Mouse (Mus musculus): ENCODE measurements around the gene Slc9a4.

Slc9a4 gene

DNA sequence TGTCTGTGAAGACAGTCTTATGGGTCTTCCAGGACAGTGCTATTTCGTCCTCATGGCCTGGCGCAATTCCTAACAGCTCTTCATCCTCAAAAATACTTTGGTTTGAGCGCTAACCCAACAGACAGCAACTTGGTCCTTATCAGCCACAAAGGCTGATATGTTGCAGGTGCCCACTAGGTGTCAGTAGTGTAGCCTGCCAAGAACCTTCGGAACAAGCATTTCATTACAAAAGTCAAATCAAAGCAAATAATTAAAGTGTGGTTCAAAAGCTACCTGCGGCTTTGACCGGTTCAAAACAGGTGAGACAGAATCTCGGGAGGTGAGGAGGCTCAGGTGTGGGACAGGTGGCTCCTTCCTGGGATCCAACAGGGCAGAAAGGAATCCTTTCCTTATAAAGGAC is at the start of gene Slc9a4:
Gene Slc9a4, plus strand, starts transcription at position 298 of the 400 bp plus-strand sequence.
- DNase-seq = peak; percentile 26

DNA sequence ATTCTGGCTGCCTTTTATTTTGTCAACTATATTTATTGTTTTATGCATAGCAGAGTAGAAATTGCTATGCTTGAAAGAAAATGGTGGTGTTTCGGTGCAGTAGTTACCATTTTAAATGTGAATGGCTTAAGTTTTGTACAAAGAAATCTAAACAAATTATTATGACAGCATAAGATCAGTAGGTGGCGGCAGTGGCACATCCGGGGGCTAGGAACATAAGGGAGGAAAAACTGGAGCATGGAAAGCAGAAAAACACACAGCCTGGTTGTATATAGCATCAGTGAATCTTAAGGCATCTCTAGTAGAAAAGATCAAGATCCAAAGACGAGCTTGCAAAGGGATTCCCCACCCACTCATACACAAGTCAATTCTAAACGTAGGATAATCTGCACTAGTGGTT is 42.3 kb upstream of the Slc9a4 start:
- no peak for DNase-seq

DNA sequence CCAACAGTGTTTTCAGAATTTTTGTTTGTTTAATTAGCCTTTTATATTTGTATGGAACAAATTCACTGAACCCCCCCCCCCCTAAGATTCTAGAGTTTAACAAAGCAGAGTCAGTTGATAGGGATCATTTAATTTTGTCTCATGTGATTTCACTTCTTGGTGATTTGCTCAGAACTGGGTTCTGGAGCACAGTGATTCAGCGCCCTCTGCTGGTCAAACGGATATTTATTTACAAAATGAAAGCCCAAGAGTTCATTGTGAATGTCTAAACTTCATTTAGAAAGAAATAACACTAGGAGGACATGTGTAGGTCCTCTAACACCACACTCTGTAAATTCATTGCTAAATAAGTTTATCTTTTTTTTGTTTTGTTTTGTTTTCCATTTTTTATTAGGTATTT is 35.2 kb upstream of the Slc9a4 start:
- DNase-seq = peak; percentile 73

DNA sequence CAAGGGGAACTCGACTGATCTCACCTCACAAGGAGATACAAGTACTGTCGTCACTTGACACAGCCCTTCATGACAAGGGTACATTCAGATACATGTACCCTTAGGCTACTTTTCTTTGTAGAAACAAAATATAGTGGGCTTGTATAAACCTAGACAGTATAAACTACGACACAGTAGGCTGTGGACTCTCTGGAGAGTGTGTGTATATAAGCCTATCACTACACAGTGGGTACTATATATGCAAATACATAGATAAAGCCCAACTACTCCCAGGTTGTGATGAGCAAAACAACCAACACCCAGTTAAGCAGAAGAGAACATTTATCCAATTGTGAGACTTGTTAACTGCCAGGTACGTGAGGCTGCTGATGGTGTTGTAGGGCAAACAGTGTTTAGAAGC is 33.2 kb upstream of the Slc9a4 start:
- no peak for DNase-seq

DNA sequence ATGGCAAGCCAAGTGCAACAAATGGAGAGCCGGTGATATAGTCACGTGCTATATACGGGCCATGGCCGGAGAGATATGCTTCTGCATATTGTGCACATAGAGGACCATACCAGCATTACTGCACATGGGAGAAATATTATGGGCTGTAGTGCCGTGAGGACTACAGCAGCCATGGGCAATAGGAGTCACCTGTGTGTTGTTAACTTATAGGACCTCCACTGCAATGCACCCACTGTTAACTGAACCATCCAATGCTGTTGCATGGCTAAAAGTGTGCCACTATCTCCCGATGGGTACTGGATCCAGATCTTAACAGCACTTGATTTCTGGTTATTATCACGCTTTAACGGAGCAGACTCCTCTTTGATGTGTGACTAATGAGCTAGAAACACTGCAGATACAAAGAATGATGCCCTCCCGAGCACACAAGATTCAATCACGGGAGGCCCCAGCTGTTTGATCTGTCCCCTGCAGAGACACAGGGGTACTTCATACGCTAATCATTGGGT is 32.8 kb upstream of the Slc9a4 start:
- no peak for DNase-seq

DNA sequence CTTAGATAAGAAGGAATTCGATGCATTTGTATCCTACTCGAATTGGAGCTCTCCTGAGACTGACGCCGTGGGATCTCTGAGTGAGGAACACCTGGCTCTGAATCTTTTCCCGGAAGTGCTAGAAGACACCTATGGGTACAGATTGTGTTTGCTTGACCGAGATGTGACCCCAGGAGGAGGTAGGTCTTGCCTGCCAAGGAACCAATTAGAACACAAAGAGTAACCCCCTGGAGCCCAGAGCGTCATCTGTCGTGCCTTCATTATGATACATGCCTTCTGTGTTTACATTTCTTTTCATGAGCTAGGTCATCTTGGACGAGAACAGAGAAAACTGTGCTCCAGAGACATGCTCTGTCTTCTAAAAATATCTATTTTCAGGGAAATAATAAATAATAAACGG is 32.1 kb upstream of the Slc9a4 start:
- DNase-seq = no peak

DNA sequence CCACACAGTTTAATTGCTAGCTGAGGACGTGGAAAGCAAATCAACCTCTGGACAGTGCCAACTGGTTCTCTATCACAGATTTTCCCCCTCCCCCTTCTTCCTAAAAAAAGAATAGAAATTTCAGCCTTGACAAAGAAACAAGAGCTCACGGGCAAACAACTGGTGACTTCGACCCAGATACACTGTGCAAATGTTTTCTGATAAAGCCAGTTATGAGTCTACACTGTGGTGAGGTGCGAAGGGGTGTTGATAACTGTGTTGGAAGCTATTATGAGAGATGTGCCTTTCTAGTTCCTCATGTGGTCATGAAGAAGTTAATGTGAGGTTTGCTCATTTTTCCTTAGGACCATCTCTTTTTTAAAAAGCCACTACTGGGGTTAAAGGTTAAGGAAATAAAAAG is 10.5 kb upstream of the Slc9a4 start:
- DNase-seq = no peak

DNA sequence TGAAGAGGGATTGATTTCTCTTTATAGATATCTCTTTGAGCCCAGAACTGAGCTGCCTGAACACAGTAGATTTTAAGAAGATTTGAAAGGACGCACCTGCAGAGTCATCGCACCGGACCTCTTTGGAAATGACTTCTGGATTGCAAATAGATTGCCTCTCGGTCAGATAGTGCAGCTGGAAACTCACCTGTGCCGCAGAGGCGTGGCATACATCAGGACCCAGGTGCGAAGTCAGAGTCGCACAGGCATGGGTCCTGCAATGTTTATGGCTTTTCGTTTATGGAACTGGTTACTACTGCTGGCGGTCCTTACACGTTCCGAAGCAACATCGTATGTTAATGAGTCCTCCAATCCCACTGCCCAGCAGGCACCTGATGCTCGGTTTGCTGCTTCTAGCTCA is 388 bp downstream of the Slc9a4 start:
- DNase-seq = no peak

DNA sequence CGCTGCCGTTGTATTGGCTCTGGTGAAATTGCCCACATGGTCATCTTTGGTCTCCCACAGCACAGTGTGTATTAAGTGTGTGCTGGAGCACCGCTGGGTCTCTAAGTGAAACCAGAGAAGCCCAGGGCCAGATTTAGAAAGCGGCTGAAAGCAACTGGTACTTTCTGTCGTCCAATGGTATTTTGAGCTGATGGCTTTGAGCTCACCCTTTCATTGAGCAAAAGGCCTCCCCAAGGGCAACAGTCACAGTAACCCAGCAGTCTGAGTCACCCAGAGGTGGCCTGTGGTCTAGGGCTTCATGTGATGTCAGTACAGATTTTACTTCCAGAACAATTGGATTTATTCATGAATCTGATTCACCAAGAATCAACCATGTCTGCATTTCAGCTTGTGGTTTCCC is 6.9 kb downstream of the Slc9a4 start:
- DNase-seq = no peak

DNA sequence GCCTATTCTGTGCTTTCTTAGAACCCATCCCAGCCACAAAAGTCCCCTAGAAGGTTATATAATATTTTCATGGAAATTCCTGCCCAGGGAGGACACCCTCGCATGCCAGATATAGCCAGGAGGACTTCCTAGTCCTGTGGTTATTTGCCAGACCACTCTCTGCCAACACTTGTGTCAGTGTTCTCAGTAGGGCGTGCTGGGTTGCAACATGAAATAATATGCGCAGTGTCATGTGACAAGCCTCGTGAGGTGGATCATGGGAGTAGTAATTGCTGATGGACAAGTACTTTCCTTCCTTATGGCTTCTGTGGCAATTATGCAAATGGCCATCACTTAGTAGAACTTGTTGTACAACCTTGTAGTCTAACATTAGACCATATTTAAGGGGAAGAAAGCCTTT is 11.1 kb downstream of the Slc9a4 start:
- DNase-seq = no peak

DNA sequence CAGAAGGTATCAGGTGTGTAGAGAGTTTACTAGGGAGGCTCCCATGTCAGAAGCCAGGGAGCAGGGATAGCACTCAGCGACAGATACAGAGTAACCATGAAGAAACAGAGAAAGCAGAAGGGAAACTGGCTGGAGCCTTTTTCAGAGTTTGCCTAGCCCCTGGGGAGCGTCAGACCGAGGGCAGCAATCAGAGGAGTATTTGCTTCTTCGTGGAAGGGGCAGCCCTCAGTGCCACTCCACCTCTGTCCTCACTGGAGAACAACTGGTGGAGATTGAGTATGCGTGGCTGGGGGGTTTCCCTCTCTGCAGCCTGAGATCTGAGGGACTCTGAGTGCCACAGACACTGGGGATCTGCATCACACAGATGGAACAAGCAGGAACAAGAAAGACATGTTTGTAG is 17.9 kb downstream of the Slc9a4 start:
- no peak for DNase-seq

DNA sequence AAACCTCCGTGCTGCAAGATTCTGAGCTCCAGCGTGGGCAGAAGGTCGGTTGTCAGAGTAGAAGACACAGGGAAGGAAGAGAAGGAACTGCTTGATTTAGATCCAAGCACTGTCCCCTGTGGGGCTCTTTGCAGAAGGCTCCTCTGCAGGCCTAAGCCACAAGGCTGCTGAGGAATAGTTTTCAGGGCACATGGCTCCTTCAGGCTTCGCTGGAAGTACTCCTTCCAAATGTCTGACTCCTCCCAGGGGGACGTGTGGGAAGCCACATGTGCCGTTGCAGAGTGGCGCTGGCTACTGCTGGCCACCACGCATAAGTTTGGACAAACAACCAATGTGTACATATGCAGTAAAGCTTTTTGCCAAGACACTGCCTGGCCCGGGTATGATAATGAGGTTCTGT is 19.8 kb downstream of the Slc9a4 start:
- peak; percentile 5 for DNase-seq

DNA sequence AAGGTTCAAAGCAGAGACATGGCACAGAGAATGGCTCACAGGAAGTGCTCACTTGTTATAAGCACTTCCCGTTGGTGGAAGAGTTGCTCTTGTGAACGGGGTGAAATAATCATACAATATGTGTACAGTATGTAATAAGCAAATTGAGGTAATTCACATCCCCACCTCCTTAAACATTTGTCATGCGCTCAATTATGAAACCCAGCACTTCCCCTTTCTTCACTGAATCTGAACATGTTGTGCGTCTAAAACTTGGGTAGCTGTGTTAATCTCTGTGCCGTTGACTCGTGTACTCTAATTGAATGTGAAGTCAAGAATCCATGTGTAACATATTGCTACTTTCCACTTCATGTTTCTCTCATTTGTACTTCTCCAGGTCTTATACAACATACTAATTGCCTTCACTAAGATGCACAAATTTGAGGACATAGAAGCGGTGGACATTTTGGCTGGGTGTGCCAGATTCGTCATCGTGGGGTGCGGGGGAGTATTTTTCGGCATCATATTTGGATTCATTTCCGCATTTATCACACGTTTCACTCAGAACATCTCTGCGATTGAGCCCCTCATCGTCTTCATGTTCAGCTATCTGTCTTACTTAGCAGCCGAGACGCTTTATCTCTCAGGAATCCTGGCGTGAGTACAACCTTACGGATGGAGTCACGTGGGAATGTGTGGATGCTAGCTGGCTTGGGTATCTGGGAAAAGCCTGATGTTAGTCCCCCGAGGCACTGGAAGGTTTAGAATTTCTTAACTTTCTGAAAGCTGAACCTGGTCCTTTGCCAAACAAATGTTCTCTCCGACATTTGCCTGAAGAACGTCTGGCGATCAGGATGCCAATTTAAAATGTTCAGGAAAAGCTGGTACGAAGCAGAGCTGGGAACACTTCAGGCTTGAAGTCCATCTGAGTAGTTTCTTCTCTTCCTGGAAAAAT is 20.8 kb downstream of the Slc9a4 start:
- DNase-seq = peak; percentile 64

DNA sequence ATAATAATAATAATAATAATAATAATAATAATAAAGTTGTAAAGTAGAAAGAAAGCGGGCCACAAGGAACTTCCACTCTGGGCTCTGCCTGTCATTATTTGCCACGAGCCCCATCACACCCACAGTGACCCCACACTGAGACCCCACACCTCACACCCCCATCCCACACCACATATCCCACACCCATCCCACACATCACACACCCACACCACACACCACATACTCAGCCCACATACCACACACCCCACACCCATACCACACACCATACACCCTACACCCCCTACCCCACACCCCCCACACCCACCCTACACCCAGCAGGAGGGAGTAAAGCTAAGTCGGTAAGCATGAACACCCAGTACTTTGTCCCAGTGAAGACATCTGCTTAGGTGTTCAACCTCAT is 21.6 kb downstream of the Slc9a4 start:
- DNase-seq = no peak

DNA sequence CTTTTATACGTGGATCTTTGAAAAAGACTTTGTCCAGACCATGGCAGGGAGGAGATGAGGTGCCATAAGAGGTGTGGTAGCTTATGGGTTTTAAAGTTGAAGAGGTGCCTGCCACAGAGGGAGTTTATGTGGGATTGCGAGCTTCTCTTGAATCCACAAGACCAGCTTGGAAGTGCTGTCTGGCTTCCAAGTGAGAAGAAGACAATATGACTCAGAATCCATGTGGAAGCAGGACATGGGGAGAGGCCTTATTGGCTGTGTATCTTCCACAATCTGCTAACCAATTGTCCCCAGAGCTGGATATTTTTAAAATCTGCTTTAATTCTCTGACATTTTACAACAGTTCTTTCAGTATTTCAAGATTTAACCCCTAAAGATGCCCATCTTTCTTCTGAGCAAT is 33.3 kb downstream of the Slc9a4 start:
- no peak for DNase-seq

DNA sequence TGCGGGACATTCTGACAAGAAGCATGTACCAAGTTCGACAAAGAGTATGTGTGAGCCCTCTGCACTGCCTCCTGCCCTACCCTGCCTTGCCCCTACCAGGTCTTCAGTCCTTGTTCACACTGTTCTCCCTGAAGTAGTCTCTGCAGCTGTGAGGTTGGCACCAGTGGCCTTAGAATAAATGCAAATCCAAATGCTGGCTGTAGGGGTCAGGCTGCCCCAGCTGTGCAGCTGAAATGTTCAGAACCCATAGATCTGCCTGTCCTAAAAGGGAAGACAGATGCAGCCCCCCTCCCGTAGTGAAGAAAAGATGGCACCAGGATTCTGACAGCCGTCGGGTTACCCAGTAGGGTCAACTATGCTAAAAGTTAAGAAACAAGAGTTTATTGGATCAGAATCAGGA is 39.2 kb downstream of the Slc9a4 start:
- no peak for DNase-seq

DNA sequence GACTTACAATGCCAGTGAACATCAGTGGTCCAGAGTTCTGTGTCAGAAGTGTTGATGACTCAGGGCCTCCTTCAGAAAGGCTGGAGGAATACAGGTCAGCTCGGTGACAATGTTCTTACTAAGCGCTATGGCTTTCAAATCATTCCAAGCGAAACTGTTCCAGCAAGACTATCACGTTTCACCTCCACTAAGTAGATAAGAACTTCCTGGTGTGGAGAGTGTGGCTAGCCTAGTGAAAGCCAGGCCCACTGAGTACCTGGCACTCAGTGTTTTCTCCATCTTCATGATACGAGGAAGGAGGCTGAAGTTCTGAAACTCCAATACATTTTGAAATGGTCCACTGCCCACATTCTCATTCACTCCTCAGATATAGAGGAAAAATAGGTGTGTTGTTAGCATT is 40.0 kb downstream of the Slc9a4 start:
- DNase-seq = no peak

DNA sequence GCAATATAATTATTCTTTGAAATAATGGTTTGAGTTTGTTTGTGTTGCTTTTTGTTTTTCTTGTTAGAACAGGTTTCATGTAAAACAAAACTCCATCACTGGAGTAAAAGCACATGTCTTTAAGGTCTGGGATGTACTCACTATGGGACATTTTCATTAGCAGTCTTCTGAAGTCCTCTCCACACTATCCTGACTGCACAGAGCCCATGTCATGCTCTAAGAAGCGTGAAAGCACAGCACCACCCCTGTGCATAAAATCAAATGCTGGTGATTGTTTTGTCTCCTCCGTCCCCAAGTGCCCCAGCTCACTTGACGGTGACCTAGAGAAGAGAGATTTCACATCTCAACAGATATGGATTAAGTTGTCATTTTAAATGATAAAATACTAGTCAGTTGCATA is 45.1 kb downstream of the Slc9a4 start:
- no peak for DNase-seq

DNA sequence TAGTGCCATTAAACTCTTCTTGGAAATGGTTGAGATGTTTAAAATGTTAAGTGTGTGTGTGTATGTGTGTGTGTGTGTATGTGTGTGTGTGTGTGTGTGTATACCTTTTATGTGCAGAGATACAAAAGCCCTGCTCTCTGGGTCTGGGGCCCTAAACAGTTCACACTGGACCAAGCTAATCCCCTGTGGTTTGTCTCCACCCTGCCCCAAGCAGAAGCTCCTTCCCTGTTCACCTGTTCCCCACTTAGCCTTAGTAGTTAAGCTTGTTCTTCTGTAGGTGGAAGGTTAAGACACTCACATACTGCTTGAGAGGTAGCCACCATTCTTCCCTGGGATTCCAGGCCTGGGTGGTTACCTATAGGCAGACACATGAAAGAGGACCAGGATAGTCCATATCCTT is 47.1 kb downstream of the Slc9a4 start:
- no peak for DNase-seq

DNA sequence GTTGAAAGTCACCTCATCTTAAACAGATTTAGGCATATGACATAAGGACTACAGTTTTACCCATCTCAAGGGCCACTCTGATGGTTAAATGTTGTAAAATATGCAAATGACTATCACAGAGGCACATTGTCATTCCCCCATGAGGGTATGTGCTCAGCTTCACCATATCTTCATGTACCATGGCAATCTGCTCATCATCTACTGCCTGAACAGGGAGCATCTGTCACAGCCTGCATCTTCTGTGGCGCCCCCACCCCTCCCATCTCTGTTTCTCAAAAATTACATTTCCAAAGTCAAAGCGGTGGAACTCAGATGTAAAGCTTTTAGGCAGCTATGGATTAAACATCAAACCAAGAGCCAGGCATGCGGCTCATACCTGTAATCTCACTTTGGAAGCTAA is 48.6 kb downstream of the Slc9a4 start:
- DNase-seq = no peak

DNA sequence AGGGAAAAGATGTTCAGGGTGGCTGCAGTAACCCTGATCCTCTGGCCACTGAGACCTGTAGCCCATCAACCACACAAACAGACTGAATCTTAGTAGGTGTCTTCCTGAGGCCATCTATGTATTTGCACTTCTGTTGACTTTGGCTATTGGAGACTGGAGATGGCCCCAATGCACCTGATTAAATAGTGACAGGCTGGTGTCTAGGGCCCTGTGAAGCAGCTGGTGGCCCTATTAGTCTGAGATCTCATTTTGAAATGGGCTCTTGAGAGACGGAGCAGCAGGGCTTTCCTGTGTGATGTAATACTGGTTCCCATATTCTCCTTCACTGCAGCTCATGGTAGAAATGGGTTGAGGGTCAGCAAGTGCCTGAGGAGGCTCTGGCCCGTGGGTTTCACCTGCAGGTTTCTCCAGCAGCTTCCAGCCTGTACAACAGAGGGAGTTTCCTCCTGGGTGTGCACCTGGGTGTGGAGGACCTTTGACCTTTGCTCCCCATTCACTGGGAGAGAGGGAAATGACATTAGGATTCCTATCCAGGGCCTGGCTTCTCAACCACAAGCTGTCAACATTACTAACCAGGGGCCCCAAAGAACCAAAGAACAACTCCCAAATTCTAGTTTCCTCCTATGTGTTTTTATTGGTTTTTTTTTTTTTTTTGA is 52.7 kb downstream of the Slc9a4 start:
- DNase-seq = no peak

DNA sequence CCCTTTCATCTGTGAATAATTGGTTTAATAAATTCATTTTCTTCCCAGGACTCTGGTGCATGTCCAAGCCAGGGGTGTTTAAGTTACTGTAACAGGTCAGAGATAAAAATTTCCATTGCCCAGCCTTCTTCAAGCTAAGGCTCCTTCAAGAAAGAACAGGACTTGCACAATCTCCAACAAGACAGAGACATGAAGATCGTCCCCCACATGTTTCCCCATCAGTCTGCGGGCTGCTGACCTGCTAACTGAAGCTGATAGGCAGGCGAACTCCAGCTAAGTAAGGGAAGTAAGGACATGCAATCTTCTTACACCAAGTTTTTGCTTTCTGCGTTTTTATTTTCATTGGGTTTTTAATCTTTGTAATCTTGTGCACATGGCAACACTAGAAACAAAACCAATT is 54.7 kb downstream of the Slc9a4 start:
- DNase-seq = no peak

DNA sequence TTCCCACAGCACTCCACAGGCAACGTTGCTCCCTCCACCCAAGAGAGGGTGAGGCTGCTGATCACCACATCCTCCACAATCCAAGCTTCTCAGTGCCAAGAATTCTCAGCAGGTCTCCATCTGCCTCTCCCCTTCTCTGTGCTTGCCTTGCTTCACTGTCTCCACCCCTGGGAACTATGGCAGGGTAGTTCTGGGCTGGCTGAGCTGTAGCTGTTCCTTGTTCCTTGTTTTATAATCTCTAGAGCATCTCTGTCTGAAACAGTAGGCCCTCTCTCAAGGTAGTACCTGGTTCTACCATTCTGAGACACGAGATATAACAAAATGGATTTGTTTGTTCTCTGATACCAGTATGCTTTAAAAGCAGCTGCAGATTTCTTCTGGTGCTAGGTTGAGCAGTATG is 68.4 kb downstream of the Slc9a4 start:
- no peak for DNase-seq

DNA sequence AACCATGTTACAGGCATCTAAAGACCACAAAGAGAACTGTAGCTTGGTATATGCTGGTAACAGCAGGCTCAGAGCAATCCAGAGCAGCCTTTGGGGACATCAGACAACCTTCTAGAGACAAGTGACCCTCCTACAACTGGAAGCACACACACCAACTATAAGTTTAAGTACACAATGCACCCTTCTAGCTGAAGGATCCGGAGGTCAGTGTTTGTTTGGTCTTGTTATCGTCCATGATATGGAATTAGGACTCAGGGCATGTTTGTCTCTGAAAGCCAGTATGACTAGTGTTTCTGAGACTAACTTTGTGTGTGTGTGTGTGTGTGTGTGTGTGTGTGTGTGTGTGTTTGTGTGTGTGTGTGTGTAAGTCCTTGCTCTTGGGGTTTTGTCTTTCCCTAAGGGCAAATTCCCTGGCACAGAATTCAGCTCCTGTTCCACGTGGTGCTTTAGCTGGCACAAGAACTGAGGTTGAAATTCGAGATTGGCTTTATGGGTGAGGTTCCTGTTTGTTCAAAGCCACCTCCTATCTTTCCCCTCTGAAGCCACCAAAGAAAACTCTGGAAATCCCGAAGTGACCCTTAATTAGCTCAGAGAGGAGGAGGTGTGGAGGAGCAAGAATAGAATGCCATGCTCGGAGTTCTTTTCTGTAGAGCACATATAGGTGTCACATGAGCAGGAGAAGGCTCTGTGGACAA is 71.1 kb downstream of the Slc9a4 start:
- DNase-seq = no peak

Measured in right cerebral cortex, adult 18-20 months (tissue).